Mouse (Mus musculus) gastrocnemius, adult 2 months (tissue): ENCODE measurements at regions not wholly inside any gene's neighbourhood (a gene's known extent, or its start where the extent isn't known, plus 50 kb on each side); places are given as distances from the start of the nearest gene placed in this dataset.

Experiments
- DNase-seq: peaks from one replicate; pipeline ENCODE4 v3.0.0; 2022
- H3K27ac ChIP-seq: fragments of 200-600 bp; 2 replicates; pipeline ENCODE4 v1.8.1; 2022; ENCODE audit warnings: mild to moderate bottlenecking
- H3K4me3 ChIP-seq: fragments of 200-600 bp; 2 replicates; pipeline ENCODE4 v1.8.1; 2022; ENCODE audit warnings: mild to moderate bottlenecking, moderate library complexity
- CTCF ChIP-seq: fragments of 200-600 bp; IDR thresholded peaks from 2 replicates; pipeline ENCODE4 v1.8.1; 2022; ENCODE audit warnings: antibody characterized with exemption, mild to moderate bottlenecking, moderate library complexity
- intact Hi-C: fragments of 180-260 bp; cut with DNase I; formaldehyde crosslinking; loops from one replicate; pipeline ENCODE4 v1.15.1; 2025

DNA sequence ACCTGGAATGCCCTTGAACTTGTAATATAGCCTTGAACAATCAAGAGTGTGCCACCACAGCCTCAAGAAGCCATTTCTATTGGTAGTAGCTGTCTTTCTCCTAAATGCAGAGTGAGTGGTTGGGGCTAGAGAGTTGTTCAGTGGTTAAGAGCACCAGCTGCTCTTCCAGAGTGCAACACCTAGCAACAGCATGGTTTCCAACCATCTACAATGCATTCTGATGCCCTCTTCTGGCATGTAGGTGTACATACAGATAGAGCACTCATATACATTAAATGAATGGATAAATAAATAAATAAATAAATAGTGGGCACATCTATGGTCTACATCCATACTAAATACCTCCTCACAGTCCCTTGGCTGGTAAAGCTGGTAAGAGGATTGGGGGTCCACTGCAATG lies 316.2 kb upstream of the Spred2 start:
- intact Hi-C loops, result loop anchor here (10.0 kb wide), 1 partner anchor 583 kb away; no protein-coding TSS in a partner anchor
- Histone ChIP-seq H3K4me3 (no peak overlapping the region), H3K27ac (no peak overlapping the region)
- DNase-seq, result no peak
- TF ChIP-seq CTCF, result no peak

DNA sequence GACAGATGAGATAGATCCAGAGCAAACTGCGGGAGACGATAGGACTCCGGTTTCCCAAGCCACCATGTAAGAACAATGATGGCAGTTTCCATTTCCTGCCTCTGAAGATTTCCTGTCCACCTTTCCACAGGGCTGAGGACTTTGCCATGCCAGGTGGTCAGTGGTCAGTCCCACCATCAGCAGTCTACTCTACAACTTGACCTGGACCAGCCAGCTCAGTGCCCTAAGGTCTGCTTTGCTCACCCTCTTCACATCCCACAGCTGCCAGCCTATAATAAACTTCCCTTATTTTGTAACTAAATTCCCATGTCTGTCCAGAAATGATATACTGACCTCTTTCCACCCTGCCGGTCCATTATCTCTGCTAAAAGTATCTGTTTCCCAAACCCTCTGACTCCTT lies 315.7 kb upstream of the Spred2 start:
- H3K27ac ChIP-seq, result no peak overlapping the region
- no peak overlapping the region for H3K4me3 ChIP-seq
- TF ChIP-seq CTCF, result no peak
- DNase-seq, result no peak
- intact Hi-C loops, result loop anchor here (10.0 kb wide), 1 partner anchor 584 kb away; no protein-coding TSS in a partner anchor

DNA sequence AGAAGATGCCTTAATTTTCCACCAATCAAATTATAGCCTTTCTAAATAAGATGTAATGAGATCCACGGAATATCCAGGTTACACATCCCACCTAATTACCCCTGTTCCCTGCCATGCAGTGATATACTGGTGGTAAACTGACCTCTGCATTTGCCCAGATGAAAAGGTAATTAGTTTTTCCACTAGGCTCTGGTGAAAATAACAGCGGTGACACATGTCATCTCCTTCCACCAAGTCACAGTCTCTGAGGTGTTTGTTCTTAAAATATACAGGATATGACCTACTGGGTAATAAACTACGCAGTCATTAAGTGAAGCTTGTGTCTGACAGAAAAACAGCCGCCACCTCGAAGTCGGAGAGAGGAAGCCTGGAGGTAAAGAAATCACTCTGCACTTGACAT lies 313.6 kb upstream of the Spred2 start:
- intact Hi-C loops, result no loop called here
- no peak for TF ChIP-seq CTCF
- H3K4me3 ChIP-seq, result no peak overlapping the region
- no peak overlapping the region for H3K27ac ChIP-seq
- DNase-seq, result no peak

DNA sequence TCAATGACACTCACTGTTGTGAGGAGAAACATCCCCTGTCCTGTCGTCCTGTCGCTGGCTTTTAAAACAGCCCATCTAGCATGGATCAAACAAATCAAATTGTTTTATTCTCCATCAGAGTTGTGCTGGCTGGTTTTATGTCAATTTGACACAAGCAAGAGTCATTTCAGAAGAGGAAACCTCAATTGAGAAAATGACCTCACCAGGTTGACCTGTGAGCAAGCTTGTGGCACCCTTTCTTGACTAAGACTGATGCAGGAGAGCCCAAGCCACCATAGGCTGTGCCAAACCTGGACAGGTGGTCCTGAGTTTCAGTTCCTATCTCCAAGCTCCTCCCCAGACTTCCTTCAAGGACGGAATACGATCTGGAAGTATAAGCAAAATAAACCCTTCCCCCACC lies 313.0 kb upstream of the Spred2 start:
- intact Hi-C loops, result no loop called here
- DNase-seq, result no peak
- no peak overlapping the region for H3K4me3 ChIP-seq
- TF ChIP-seq CTCF, result no peak
- H3K27ac ChIP-seq, result no peak overlapping the region

DNA sequence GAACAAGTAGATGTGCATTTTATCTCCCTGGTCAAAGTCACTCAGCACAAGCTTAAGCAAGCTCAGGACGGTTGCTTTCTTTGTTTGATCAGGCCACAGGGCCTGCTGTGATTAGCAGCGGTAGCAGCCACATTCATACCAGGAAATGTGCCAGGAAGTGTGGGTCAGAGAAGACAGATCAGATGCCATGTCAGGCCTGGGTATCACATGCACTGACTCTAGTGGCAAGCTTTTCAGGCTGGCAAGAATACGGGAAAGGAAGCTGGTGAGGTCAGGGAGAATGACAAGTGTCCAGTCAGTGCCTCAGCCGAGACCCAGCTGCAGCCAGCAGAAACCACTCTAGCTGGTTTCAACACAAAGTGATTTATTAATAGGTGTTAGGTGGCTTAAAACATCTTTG lies 307.7 kb upstream of the Spred2 start:
- Histone ChIP-seq H3K27ac (peak overlapping the region; percentile 67), H3K4me3 (no peak overlapping the region)
- intact Hi-C loops, result loop anchor here (2.0 to 5.0 kb wide), 2 partner anchors 24 to 96 kb away; no protein-coding TSS in a partner anchor
- TF ChIP-seq CTCF, result no peak
- DNase-seq, result peak; percentile 88

DNA sequence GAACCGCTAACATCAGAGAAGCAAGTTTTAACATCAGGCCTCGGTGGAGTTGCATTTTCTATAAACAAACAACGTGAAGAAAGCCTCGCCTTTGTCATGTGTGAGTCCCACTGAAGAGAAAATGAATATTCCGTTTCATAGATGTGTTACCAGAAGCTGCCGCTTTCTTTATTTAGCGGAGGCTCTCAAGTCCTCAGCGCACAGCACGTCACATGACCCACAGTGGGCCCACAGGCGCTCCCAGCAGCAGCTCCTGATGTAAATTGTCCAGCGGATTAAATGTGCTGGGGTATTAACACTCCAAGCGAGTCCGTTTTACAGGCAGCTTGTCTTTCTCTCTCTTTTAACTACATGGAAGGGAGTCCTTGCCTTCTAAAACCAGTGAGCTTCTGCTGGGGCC lies 304.7 kb upstream of the Spred2 start:
- H3K4me3 ChIP-seq, result no peak overlapping the region
- no peak for DNase-seq
- intact Hi-C loops, result loop anchor here (5.0 kb wide), 1 partner anchor 93 kb away; no protein-coding TSS in a partner anchor
- no peak overlapping the region for H3K27ac ChIP-seq
- no peak for TF ChIP-seq CTCF

DNA sequence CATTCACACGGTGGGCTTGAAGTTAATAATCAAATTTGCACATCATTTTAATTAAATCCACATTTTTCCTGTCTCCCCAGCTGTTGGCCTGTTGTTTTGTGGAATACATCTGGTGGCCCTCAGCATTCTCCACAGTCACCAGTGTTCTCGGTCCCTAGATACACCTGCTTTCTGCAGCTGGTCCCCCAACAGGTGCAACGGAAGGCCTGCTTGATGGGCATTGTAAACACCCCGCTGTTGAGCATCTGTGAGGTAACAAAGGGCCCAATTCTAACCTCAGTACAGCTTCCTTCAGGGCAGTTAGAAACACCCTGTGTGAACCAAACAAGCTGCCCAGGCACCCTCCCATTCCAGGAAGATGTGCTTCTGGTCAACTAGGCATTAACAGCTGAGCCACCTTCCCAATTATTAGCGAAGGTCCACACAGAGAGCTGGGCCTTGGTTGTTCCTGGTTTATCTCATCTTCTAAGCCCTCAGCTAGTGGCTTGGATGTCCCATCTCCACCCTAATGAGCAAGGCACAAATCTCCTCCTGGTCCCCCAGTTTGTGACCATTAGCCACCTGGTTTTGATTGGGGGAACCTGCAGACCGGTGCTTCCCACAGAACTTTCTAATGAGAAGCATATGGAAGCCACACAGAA lies 293.0 kb upstream of the Spred2 start:
- intact Hi-C loops, result no loop called here
- no peak overlapping the region for H3K27ac ChIP-seq
- no peak overlapping the region for H3K4me3 ChIP-seq
- no peak for TF ChIP-seq CTCF
- DNase-seq, result no peak

DNA sequence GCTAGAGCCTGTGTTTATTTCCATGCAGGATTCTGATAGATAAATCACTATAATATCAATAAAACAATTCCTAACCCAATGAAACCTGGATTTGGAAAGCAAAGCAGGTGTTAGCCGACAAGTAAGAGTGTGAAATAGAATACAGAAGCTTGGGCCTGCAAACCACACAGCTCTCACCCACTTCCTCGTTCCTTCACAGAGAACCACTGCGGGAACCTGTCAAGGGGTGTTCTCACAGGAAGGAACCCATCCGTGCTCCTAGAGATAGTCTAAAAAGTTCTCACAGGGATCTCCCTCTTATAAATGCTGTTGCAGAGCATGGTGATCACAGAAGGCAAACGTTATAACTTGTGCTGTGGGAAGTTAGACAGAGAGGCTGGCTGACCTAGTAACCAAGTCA lies 291.7 kb upstream of the Spred2 start:
- intact Hi-C loops, result no loop called here
- TF ChIP-seq CTCF, result no peak
- DNase-seq, result no peak
- H3K4me3 ChIP-seq, result no peak overlapping the region
- no peak overlapping the region for H3K27ac ChIP-seq

DNA sequence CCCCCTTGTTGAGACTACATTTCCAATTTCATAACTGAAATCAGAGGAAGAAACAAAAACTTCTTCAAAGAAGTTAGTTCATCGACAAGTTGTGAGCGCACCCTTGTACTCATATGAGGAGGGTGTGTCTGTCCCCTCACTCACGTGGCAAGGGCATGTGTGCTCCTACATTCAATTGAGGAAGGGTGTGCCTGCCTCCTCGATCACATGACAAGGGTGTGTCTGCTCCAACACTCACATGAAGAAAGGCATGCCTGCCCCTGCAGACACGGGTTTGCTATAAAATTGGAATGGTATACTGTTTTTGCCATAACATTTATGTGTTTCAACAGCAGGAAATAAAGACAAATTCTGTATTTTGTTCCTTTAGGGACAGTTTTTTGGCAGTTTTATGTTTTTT lies 290.6 kb upstream of the Spred2 start:
- Histone ChIP-seq H3K27ac (no peak overlapping the region), H3K4me3 (no peak overlapping the region)
- no peak for TF ChIP-seq CTCF
- intact Hi-C loops, result no loop called here
- no peak for DNase-seq

DNA sequence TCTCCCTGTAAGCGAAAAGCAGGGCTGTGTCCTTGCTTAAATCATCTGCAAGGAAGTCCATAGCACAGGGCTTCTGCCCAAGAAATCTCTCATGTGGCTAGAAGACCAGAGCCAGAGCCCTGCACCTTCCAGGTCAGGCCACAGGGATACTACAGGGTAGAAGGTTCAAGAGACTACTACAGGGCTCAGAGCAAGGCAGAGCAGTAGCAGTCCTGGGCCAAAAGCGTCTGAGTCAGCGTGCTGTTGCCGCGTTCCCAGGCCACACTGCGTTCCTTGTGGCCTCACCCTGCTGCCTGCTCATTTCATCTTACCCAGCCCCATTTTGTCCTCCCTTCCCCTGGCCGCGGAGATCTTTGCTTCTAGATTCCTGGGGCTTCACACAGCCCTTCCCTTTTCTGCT lies 283.0 kb upstream of the Spred2 start:
- Histone ChIP-seq H3K4me3 (peak overlapping the region; percentile 24; the same call in 1 of the 2 replicates), H3K27ac (peak overlapping the region; percentile 85)
- TF ChIP-seq CTCF, result 0 out of 2 replicates have a peak, but pooled peaks have one; percentile 13
- intact Hi-C loops, result loop anchor here (2.0 kb wide), 1 partner anchor 24 kb away; no protein-coding TSS in a partner anchor
- peak; percentile 75 for DNase-seq

DNA sequence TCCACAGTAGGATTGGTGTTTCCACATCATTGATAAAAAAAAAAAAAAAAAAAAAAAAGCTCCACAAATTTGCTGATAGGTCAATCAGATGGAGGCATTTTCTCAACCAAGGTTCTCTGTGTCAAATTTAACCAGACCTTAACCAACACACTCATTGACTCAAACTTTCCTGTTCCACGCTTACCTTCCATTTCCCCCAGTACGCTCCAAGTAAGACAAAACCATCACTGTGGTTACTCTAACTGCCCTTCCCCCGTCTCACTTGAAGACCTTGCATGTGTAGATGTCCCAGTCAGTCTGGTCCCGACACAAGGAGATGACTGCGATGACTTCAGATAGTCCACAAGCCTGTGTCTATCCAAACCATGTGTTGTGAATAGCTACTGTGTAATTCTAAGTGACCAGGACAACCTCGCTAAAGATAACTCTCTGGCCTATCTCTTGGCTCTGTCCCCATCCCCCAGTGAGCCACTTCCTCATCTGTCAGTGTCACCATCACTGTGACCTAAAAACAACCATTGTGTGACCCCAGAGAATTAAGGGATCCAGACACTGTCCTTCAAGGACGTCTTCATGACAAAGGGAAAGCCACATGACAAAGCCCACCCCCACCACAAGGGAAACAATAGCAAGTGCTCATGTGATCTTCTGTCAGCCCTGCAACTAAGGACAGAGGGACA lies 279.9 kb upstream of the Spred2 start:
- Histone ChIP-seq H3K27ac (no peak overlapping the region), H3K4me3 (no peak overlapping the region)
- TF ChIP-seq CTCF, result no peak
- DNase-seq, result no peak
- intact Hi-C loops, result no loop called here

DNA sequence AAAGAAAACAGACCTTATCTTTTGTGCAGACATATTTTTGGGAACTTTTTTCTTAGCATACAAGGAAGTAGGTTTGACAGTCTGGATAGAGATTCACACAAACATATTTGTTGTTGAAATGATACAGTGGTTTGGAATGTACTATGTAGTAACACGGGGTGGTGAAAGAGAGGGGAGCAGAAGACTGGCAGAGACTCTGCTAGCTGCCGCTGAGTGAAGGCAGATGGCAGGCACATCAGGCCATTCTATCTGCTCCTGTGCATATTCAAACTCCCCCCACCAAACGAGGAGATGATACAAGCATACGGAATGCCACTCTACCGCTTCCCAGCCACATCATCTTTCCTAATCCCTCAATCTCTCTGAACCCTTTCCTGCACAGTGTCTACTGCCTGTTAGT lies 279.1 kb upstream of the Spred2 start:
- no peak for DNase-seq
- TF ChIP-seq CTCF, result no peak
- Histone ChIP-seq H3K4me3 (no peak overlapping the region), H3K27ac (no peak overlapping the region)
- intact Hi-C loops, result no loop called here

DNA sequence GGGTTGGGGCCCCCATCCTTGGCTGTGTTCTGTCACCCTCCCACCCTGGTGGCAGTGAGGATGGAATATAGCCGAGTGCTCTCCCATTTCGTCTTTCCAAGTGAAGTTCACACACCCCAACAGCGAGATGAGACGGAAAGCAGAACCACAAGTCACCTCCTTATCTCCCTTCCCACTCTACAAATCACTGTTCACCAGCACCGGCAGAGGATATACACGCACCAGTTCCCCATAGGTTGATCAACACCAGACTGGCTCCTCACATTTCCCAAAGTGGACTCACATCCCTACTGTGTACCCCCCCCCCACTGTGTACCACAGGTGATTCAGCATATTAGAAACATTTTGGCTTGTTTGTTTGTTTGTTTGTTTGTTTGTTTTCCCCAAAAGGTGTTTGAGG lies 272.7 kb upstream of the Spred2 start:
- H3K27ac ChIP-seq, result no peak overlapping the region
- no peak overlapping the region for H3K4me3 ChIP-seq
- intact Hi-C loops, result no loop called here
- TF ChIP-seq CTCF, result no peak
- no peak for DNase-seq

DNA sequence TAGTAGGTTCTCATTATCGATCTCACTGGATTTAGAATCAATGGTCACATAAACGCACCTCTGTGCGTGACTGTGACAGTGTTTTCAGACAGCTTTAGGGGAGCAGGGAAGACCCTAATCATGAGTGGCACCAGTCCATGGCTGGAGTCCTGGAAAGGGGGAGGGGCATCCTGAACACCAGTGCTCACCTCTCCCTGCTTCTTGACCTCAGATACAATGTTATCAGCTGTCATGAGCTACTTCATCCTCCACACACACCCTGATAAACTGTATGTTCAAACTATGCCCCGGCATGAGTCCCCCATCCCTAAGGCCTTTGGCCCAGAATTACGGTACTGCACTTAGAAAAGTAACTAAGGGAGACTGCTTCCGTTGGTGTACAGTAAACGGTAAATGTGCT lies 272.2 kb upstream of the Spred2 start:
- intact Hi-C loops, result no loop called here
- H3K4me3 ChIP-seq, result no peak overlapping the region
- DNase-seq, result no peak
- TF ChIP-seq CTCF, result no peak
- H3K27ac ChIP-seq, result no peak overlapping the region
